Mouse (Mus musculus) intestine, embryonic 15.5 days (tissue): Measurements from ENCODE around the gene Oxct2b. TPM values are rescaled to one million over a fixed set of nuclear protein-coding genes. Genes with fewer than 3 reads are reported as not detected.
"Not testable (repeated sequence)": the region's sequence is repeated elsewhere in the genome, so short reads cannot be mapped to it uniquely, and the experiment has no call there.

Experiments
- ATAC-seq: fragments of 200-750 bp; cut with Nextera tagmentation; 2 replicates; pipeline ENCODE4 v1.8.0; 2017; ENCODE audit warnings: moderate TSS enrichment, moderate library complexity
- H3K27ac ChIP-seq: fragments of 300-500 bp; sonication (generic); 2 replicates; pipeline ENCODE4 v1.5.1; 2015; ENCODE audit warnings: mild to moderate bottlenecking, inconsistent platforms
- H3K27me3 ChIP-seq: fragments of 300-500 bp; sonication (generic); replicated peaks from 2 replicates; pipeline ENCODE4 v1.6.1; 2015; ENCODE audit warnings: inconsistent platforms
- H3K36me3 ChIP-seq: fragments of 300-500 bp; sonication (generic); 2 replicates; pipeline ENCODE4 v1.6.1; 2015; ENCODE audit warnings: inconsistent platforms
- H3K4me1 ChIP-seq: fragments of 300-500 bp; sonication (generic); replicated peaks from 2 replicates; pipeline ENCODE4 v1.6.1; 2015; ENCODE audit warnings: inconsistent platforms
- H3K4me2 ChIP-seq: fragments of 300-500 bp; sonication (generic); replicated peaks from 2 replicates; pipeline ENCODE4 v1.6.1; 2015; ENCODE audit warnings: mild to moderate bottlenecking, inconsistent platforms
- H3K4me3 ChIP-seq: fragments of 300-500 bp; sonication (generic); replicated peaks from 2 replicates; pipeline ENCODE4 v1.5.1; 2015; ENCODE audit warnings: inconsistent platforms
- H3K9ac ChIP-seq: fragments of 300-500 bp; sonication (generic); 2 replicates; pipeline ENCODE4 v1.6.1; 2015; ENCODE audit warnings: inconsistent platforms
- H3K9me3 ChIP-seq: fragments of 300-500 bp; sonication (generic); 2 replicates; pipeline ENCODE4 v1.6.1; 2016; ENCODE audit warnings: inconsistent platforms
- WGBS: fragments of 180-500 bp; shearing (Covaris S2); methylation state at CpG from one replicate; pipeline ENCODE4 v1.1.7; 2015; 5-methylcytosine and 5-hydroxymethylcytosine counted together
- polyA plus RNA-seq: library from polyadenylated mRNA; unstranded; fragments of >200 nt; fragmentation: Nextera tagmentation; extraction: Ambion mirVana; gene quantifications from 2 replicates; pipeline ENCODE4 v1.2.1, GENCODE M21; 2015

Gene Oxct2b
- polyA plus RNA-seq, 1 experiment from 2014 or later = 0.11 TPM

DNA sequence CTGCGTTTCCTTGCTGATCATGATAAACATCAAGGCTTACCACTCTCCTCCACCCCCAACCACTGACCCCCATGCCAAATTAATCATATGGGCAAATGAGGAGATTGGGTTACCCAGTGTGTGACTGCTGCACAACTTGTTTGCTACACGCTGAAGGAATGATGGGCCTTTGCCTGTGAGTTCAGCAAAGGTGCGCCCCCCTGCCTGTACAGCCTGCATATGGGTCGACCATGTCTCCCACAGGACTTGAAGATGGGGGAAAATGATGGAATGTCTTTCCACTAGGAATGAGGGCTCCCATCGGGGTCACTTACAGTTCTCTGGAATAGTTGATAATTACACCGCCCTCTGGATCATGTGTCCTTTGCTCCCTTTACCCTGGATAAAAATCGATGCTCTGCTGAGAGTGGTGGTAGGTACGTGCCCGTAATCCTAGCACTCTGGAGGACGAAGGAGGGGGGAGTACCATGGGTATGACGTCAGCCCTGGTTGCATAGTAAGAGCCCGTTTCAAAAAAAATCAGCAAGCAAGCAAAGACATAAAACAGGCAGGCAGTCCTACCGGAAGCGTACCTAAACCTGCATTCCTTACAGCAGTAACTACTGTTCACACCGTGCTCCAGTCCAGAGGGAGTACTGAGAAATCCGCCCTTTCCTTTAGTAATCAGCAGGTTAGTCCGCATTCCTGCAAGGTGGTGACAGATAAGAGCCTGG lies 22.8 kb upstream of the Oxct2b start:
- Histone ChIP-seq H3K36me3 (no peaks in the 10 kb centered on the region), H3K4me2 (peak overlapping the region; percentile 47), H3K4me1 (peaks cover 4% of the 10 kb centered on the region; the same call in 1 of the 2 replicates), H3K4me3 (peak overlapping the region; percentile 1; the same call in 1 of the 2 replicates), H3K27me3 (no peaks in the 10 kb centered on the region), H3K27ac (peak overlapping the region; percentile 32; the same call in 1 of the 2 replicates), H3K9ac (no peak overlapping the region), H3K9me3 (no peaks in the 10 kb centered on the region)
- ATAC-seq = peak; percentile 94
- WGBS = 31% methylated on average over 17 of the region's 17 CpGs

DNA sequence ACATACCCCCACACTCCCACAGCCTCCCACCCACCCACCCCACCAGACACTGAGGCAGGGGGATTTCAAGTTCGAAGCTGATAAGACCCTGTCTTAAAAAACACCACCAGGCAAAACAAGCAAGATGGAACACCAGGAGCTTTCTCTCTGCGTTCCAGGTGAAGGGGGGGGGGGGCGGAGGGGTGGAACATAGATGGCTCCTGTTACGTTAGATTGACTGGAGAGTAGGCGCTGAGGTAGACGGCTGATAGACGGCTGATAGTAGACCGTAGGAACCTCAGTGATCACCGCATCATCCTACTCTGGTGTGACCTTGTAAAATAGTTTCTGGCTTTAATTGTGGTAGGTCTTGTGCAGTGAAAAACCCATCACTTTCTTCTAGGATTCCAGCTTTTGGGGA lies 22.2 kb upstream of the Oxct2b start:
- H3K9ac ChIP-seq = no peak overlapping the region
- no peaks in the 10 kb centered on the region for H3K9me3 ChIP-seq
- 41% methylated on average over 9 of the region's 9 CpGs for WGBS
- H3K27ac ChIP-seq = no peak overlapping the region
- H3K4me1 ChIP-seq = peaks cover 4% of the 10 kb centered on the region; the same call in 1 of the 2 replicates
- H3K4me2 ChIP-seq = no peak overlapping the region
- no peak overlapping the region for H3K4me3 ChIP-seq
- no peaks in the 10 kb centered on the region for H3K27me3 ChIP-seq
- no peaks in the 10 kb centered on the region for H3K36me3 ChIP-seq
- peak; percentile 47; the same call in 1 of the 2 replicates for ATAC-seq

DNA sequence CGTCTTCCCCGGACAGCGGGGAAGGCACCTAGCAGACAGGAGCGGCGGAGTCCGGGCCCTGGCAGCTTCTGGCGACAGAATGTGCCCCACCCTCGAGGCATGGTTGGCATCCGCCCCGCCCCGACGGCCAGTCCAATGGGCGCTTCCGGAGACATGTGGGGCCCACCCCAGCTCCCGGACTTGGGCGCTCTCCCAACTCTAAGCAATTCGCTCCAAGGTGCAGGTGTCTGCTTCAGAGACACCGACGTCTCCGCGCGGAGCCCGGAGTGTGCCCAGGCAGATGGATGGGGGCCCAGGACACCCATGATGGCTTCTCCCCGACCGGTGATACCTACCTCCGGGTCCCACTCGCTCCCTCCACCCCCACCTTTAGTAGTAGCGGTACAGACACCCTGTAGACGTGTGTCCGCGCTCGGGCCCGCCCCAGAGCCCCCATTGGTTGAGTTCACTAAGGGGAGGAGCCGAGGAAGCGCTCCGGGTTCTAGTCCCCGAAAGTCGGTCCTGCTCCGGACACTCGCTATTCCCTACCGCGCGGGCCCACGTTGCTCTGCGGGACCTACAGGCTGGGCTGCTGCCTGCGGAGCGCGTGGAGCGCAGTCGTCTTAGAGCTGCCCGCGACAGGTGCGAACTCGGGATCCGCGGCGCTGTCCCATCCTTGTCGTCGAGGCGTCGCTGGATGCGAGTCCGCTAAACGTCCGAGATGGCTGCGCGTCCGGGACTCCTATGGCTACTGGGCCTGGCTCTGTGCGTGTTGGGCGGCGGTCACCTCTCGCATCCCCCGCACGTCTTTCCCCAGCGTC lies 11.2 kb upstream of the Oxct2b start, which contains the start of gene Bmp8b:
Bmp8b (plus strand) TSS at position 515 of the 800 bp plus-strand sequence.
- peaks cover 13% of the 10 kb centered on the region; the same call in 1 of the 2 replicates for H3K4me1 ChIP-seq
- peak within 1 kb of the TSS; percentile 36 for H3K4me3 ChIP-seq
- 5% methylated on average over 75 of the region's 75 CpGs for WGBS
- peaks cover 27% of the 10 kb centered on the region for H3K27me3 ChIP-seq
- peak within 1 kb of the TSS; percentile 67 for H3K4me2 ChIP-seq
- no peaks in the 10 kb centered on the region for H3K9me3 ChIP-seq
- peak within 1 kb of the TSS; percentile 32; the same call in 1 of the 2 replicates for H3K9ac ChIP-seq
- ATAC-seq = peak; percentile 82
- no peaks in the 10 kb centered on the region for H3K36me3 ChIP-seq
- H3K27ac ChIP-seq = no peak within 1 kb of the TSS

DNA sequence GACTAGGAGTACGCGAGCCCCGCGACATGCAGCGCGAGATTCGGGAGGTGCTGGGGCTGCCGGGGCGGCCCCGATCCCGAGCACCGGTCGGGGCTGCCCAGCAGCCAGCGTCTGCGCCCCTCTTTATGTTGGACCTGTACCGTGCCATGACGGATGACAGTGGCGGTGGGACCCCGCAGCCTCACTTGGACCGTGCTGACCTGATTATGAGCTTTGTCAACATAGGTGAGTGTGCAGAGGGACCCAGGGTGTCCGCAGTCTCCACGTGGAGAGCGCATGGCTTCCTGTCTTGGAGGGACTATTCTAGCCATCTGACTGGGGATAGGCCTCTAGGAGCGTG lies 10.6 kb upstream of the Oxct2b start:
- peak; percentile 30; the same call in 1 of the 2 replicates for ATAC-seq
- H3K27me3 ChIP-seq = peaks cover 27% of the 10 kb centered on the region
- no peaks in the 10 kb centered on the region for H3K36me3 ChIP-seq
- WGBS = 22% methylated on average over 24 of the region's 24 CpGs
- no peak overlapping the region for H3K9ac ChIP-seq
- peak overlapping the region; percentile 67 for H3K4me2 ChIP-seq
- H3K4me1 ChIP-seq = peaks cover 13% of the 10 kb centered on the region; the same call in 1 of the 2 replicates
- no peak overlapping the region for H3K27ac ChIP-seq
- no peaks in the 10 kb centered on the region for H3K9me3 ChIP-seq
- H3K4me3 ChIP-seq = peak overlapping the region; percentile 36

DNA sequence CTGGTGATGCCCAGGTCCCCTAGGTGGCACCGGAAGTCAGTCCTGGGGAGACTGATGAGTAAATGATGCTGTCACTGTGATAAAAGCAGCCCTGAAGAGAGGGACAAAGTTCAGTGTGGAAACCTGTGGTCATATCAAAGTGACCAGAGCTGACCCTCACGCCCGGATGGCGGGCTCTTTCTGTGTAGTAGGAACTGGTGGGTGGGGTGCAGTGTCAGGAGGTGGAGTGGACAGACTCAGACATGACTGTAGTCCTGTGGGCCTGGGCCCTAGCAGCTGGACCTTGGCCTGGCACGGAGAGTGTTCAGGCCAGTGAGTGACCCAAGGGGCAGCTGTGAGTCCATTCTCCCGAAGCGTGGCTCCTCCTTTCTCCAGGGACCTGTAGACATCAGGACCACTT lies 10.1 kb upstream of the Oxct2b start:
- H3K4me2 ChIP-seq, H3K9me3 ChIP-seq, H3K4me3 ChIP-seq, H3K9ac ChIP-seq, H3K36me3 ChIP-seq, ATAC-seq, H3K27ac ChIP-seq: not testable (repeated sequence)
- WGBS = 84% methylated on average over 7 of the region's 7 CpGs
- H3K27me3 ChIP-seq = peaks cover 27% of the 10 kb centered on the region
- peaks cover 13% of the 10 kb centered on the region; the same call in 1 of the 2 replicates for H3K4me1 ChIP-seq

DNA sequence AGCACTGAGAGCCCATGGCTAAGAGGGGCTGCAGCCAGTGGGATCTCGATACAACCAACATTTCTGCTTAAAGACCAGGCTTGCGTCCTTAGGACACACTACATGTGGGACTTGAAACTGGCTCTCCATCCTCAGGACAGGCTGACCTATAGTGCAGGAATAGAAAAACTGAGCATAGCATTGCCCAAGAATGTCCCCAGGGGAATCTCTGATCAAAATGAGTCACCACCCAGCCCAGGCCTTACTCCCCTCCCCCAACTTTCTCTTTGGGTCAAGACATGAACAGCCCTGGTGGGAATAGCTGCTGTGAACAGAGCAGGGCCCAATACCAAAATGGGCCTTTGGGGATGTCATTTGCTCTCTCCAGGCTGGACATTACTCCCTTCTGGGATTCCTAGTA lies 9.2 kb upstream of the Oxct2b start:
- H3K36me3 ChIP-seq = no peaks in the 10 kb centered on the region
- H3K4me2 ChIP-seq = no peak overlapping the region
- 93% methylated on average over 2 of the region's 2 CpGs for WGBS
- H3K4me1 ChIP-seq = peaks cover 13% of the 10 kb centered on the region; the same call in 1 of the 2 replicates
- peaks cover 27% of the 10 kb centered on the region for H3K27me3 ChIP-seq
- H3K9ac ChIP-seq = no peak overlapping the region
- no peaks in the 10 kb centered on the region for H3K9me3 ChIP-seq
- H3K4me3 ChIP-seq = no peak overlapping the region
- ATAC-seq = no peak
- H3K27ac ChIP-seq = no peak overlapping the region

DNA sequence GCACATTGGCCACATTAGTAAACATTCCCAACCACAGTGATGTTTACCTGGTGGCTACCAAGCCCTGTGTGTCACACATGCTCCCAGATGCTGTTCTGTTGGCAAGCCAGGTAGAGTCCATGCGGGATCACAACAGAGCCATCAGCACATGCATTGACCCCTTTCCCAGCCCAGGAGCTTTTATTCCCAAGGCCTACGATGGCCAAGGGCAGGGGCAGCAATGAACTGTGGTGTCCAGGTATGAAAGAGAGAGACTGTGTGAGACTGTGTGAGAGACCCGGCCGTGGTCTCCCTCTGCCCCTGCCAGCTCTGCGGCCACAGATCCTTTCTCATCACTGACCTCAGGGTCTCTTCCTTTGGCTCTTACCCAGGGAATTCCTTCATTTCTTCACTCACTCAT lies 8.0 kb upstream of the Oxct2b start:
- H3K9me3 ChIP-seq = no peaks in the 10 kb centered on the region
- no peak overlapping the region for H3K9ac ChIP-seq
- peaks cover 27% of the 10 kb centered on the region for H3K27me3 ChIP-seq
- H3K4me3 ChIP-seq = no peak overlapping the region
- no peaks in the 10 kb centered on the region for H3K36me3 ChIP-seq
- no peak overlapping the region for H3K27ac ChIP-seq
- peaks cover 13% of the 10 kb centered on the region; the same call in 1 of the 2 replicates for H3K4me1 ChIP-seq
- H3K4me2 ChIP-seq = no peak overlapping the region
- ATAC-seq = no peak
- WGBS = 82% methylated on average over 5 of the region's 5 CpGs

DNA sequence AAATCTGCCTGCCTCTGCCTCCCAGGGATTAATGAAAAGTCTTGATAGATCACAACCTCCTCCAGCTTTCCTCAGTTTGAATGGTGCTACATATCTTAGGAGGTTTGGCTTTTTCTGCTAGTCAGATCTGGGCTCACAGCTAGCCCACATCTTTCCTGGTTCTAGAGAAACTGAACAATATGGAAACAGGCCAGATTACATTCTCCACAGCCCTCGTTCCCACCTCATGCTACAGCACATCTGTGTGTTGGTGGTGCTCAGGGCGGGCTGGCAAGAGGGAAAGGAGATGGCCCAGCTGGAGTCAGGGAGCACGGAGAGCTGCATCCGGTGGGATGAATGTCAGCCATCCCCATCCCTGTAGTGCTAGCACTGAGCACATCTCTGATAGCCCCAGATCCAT lies 5.3 kb upstream of the Oxct2b start:
- no peak overlapping the region for H3K27ac ChIP-seq
- H3K4me2 ChIP-seq = no peak overlapping the region
- H3K27me3 ChIP-seq = peaks cover 8% of the 10 kb centered on the region
- no peak overlapping the region for H3K9ac ChIP-seq
- no peaks in the 10 kb centered on the region for H3K9me3 ChIP-seq
- H3K36me3 ChIP-seq = no peaks in the 10 kb centered on the region
- 84% methylated on average over 4 of the region's 4 CpGs for WGBS
- no peak overlapping the region for H3K4me3 ChIP-seq
- ATAC-seq = no peak
- no peaks in the 10 kb centered on the region for H3K4me1 ChIP-seq

DNA sequence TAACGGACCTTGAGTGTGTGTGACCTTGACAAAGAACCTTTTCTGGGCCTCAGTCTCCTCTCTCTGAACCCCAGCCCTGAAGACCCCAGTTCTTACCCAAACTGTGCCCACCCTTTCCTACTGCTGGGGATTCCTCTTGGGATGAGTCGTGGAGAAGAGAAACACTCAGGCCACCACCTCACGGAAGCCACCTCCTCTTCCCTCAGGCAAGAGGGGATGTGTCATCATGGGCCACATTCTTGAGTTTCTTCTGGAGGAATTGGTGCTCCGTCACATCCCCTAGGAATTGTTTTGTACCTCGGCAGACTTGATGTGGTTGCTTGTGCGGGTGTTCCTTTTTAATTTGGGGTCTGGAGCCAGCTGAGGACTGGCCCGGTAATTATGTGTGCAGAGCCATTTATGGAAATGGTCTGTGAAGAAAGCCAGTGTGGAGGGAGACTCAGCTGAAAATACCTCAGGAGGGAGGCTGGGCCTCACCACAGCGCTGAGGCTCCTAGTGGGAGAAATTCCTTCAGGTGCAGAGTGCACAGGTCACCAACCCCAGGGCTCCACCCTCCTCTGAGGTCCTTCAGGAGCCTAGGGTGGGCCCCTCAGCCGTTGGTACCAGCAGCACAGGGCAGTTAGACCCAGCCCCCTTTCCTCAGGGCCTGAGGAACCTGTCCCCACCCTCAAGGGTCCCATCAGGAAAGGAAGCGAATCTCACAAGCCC lies 4.6 kb upstream of the Oxct2b start:
- not testable (repeated sequence) for H3K4me2 ChIP-seq, H3K9ac ChIP-seq, H3K27ac ChIP-seq, H3K4me3 ChIP-seq, H3K36me3 ChIP-seq, H3K9me3 ChIP-seq, H3K4me1 ChIP-seq, H3K27me3 ChIP-seq
- ATAC-seq = peak; percentile 50
- 66% methylated on average over 10 of the region's 10 CpGs for WGBS

DNA sequence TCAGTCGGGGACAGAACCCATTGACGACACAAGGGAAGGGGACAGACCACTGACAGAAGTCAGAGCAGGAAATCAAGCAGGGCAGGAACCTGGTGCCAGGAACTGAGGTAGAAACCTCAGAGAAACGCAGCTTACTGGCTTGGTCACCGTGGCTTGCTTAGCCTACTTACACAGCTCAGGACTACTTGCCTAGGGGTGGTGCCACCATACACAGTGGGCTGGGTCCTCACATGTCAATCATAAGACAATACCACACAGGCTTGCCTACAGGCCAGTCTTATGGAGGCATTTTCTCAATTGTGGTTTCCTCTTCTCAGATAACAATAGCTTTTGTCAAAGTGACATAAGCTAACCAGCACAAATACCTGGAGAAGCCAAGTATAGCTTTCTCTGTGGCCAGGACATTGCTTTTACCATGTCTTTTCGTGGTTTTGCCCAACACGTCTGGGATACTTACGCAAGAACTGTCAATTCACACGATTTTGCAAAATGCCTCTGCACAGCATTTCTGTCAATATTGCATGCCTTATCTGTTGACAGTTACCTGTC lies 3.8 kb upstream of the Oxct2b start:
- H3K4me1 ChIP-seq = no peaks in the 10 kb centered on the region
- H3K27me3 ChIP-seq = peaks cover 5% of the 10 kb centered on the region
- H3K27ac ChIP-seq = no peak overlapping the region
- H3K36me3 ChIP-seq = no peaks in the 10 kb centered on the region
- WGBS = 77% methylated on average over 8 of the region's 8 CpGs
- no peak overlapping the region for H3K4me2 ChIP-seq
- H3K9ac ChIP-seq = no peak overlapping the region
- no peak overlapping the region for H3K4me3 ChIP-seq
- no peak for ATAC-seq
- no peaks in the 10 kb centered on the region for H3K9me3 ChIP-seq

DNA sequence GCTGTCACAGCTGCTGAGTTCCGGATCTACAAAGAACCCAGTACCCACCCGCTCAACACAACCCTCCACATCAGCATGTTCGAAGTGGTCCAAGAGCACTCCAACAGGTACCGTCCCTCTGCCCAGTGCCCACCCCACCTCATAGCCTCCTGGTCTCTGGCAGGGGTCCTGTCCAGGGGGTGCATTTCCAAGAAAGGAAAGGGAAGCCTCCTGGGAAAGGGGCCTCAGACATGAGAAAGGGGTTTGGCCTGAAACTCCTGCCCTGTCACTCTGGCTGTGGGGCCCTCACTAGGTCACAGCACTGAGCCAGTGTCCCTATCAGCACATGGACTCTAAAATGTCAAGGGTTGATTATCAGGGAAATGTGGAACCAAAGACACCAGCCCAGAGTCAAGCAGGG lies 1.4 kb upstream of the Oxct2b start:
- not testable (repeated sequence) for ATAC-seq, H3K4me3 ChIP-seq, H3K4me2 ChIP-seq, H3K9me3 ChIP-seq, H3K27me3 ChIP-seq, H3K27ac ChIP-seq, H3K36me3 ChIP-seq, H3K9ac ChIP-seq, H3K4me1 ChIP-seq
- WGBS = 92% methylated on average over 4 of the region's 4 CpGs

DNA sequence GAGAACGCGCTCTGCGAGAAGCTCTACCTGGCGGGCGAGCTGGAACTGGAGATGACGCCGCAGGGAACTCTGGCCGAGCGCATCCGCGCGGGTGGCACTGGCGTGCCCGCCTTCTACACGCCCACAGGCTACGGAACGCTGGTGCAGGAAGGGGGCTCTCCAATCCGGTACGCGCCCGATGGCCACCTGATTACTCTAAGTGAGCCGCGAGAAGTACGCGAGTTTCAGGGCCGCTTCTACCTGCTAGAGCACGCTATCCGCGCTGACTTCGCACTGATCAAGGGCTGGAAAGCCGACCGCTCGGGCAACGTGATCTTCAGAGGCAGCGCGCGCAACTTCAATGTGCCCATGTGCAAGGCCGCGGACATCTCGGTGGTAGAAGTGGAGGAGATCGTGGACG lies 574 bp downstream of the Oxct2b start:
- Histone ChIP-seq H3K4me2 (peak overlapping the region; percentile 70), H3K4me3 (peak overlapping the region; percentile 33)
- ATAC-seq = peak; percentile 52
- H3K9ac ChIP-seq, H3K9me3 ChIP-seq, H3K36me3 ChIP-seq, H3K27ac ChIP-seq, H3K4me1 ChIP-seq, H3K27me3 ChIP-seq: not testable (repeated sequence)
- 17% methylated on average over 40 of the region's 42 CpGs for WGBS
